Mouse (Mus musculus) liver, embryonic 14.5 days (tissue): ENCODE data around the gene Arid1a.

Experiments
- CTCF ChIP-seq: IDR thresholded peaks from 2 replicates; pipeline ENCODE4 v1.5.1; 2016; ENCODE audit warnings: antibody characterized with exemption, low read depth, control low read depth
- EP300 ChIP-seq: IDR thresholded peaks from 2 replicates; pipeline ENCODE4 v1.6.1; 2016; ENCODE audit warnings: antibody characterized with exemption, low read depth

- TF ChIP-seq CTCF (no peak), EP300 (no peak)
These were observed 3.0 kb downstream of the Arid1a start for GRCm38 (mm10) chr4:133753375-133754190.
